In the genomic region with DNA sequence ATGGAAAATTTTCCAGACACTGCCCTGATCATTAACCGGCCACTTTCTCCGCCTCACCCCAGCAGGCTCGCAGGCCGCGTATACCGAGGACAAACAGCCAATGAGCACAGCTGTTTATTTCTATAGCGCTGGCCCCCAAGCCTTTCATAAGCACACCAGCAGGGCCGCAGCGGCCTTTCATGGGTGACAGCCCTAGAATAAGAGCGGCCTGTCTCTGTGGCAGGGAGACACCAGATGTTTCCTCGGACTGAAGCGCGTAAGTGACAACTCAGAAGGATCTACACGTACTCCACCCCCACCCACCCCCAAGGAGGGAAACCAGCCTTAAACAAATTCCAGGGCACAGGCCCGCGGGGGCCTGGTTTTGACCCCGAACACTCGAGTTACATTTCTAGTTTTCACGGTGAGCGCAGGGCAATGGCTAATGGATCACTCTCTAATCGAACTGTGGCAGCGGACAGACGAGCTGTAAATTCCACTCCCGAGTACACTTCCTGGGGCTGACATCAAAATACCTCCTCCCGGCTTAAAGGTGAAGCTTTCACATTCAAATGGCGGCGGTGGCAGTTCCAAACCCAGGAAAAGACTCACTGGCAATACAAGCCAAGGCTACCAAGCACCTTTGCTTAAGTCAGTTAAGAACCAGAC, we compare ENCODE assay signal across 10 mouse cellular contexts. TPM values are rescaled to one million over a fixed set of nuclear protein-coding genes. Genes with fewer than 3 reads are reported as not detected.
A peak's percentile ranks its signal among the peaks of the same experiment; 100 is the strongest.
DNase-seq lines count a peak whose midpoint lies in the region; ATAC-seq and TF ChIP-seq lines count a peak whose summit lies in the region.
"Had no signal": no experiment of that assay in that cellular context is flagged by ENCODE, and none has a peak within 500 bp of the region (broad histone marks: within the 10 kb centered on the region; RNA-seq: fewer than 3 reads in every experiment).

No protein-coding gene starts in this region.

- H3K9ac ChIP-seq in heart, embryonic 11.5 days (ENCODE audit: low read depth, low read length), result peak overlapping the region; percentile 46; the same call in 1 of the 2 replicates
- peak overlapping the region; percentile 7; the same call in 1 of the 2 replicates for H3K9ac ChIP-seq in hindbrain, embryonic 14.5 days
- H3K9ac ChIP-seq in midbrain, embryonic 12.5 days (replicated peaks), result 0 out of 2 replicates have a peak overlapping the region, but pooled peaks have one; percentile 21
- H3K9ac ChIP-seq: liver, embryonic 15.5 days had no signal

- 0 out of 2 replicates have a peak, but pooled peaks cover 3% of the 10 kb centered on the region for H3K9me3 ChIP-seq in heart, embryonic 11.5 days (replicated peaks; ENCODE audit: control insufficient read depth, low read length)
- no peaks in the 10 kb centered on the region for H3K9me3 ChIP-seq in hindbrain, embryonic 14.5 days (ENCODE audit: control insufficient read depth, low read length)
- H3K9me3 ChIP-seq in midbrain, embryonic 12.5 days, result no peaks in the 10 kb centered on the region
- H3K9me3 ChIP-seq: liver, embryonic 15.5 days had no signal

- H3K27me3 ChIP-seq in heart, embryonic 11.5 days (ENCODE audit: control insufficient read depth, insufficient read depth, low read length), result no peaks in the 10 kb centered on the region
- H3K27me3 ChIP-seq in hindbrain, embryonic 14.5 days (ENCODE audit: control insufficient read depth, insufficient read depth, low read length), result no peaks in the 10 kb centered on the region
- H3K27me3 ChIP-seq in midbrain, embryonic 12.5 days, result 0 out of 2 replicates have a peak, but pooled peaks cover 3% of the 10 kb centered on the region
- H3K27me3 ChIP-seq: liver, embryonic 15.5 days had no signal

- intact Hi-C loops in gastrocnemius, postnatal 14 days (cut with DNase I; ENCODE audit: low total_unique reads), result loop anchor here (5.0 to 10.0 kb wide), 2 partner anchors 48 to 180 kb away; partner anchors contain the start of gene Atp9a

- no peaks in the 10 kb centered on the region for H3K36me3 ChIP-seq in heart, embryonic 11.5 days (ENCODE audit: control insufficient read depth, insufficient read depth, low read length)
- peaks cover 29% of the 10 kb centered on the region for H3K36me3 ChIP-seq in hindbrain, embryonic 14.5 days (replicated peaks; ENCODE audit: control insufficient read depth, insufficient read depth)
- H3K36me3 ChIP-seq in midbrain, embryonic 12.5 days, result peaks cover 35% of the 10 kb centered on the region
- H3K36me3 ChIP-seq: liver, embryonic 15.5 days had no signal

- TF ChIP-seq POLR2A in brain, embryonic 14.5 days (IDR thresholded peaks at IDR 0.05; ENCODE audit: borderline replicate concordance, extremely low read depth, insufficient read depth, insufficient read length, poor library complexity, severe bottlenecking), result no peak

- peak overlapping the region; percentile 60 for H3K4me2 ChIP-seq in heart, embryonic 11.5 days
- no peak overlapping the region; the same call in 1 of the 2 replicates for H3K4me2 ChIP-seq in hindbrain, embryonic 14.5 days (replicated peaks)
- peak overlapping the region; percentile 32 for H3K4me2 ChIP-seq in midbrain, embryonic 12.5 days (replicated peaks)
- H3K4me2 ChIP-seq: liver, embryonic 15.5 days had no signal

- TF ChIP-seq CTCF in brain, embryonic 14.5 days (IDR thresholded peaks at IDR 0.05; ENCODE audit: borderline replicate concordance, extremely low read depth, insufficient read depth, insufficient read length), result no peak

- H3K4me1 ChIP-seq in heart, embryonic 11.5 days (ENCODE audit: control insufficient read depth, insufficient read depth, low read length), result peaks cover 8% of the 10 kb centered on the region; the same call in 1 of the 2 replicates
- 0 out of 2 replicates have a peak, but pooled peaks cover 7% of the 10 kb centered on the region for H3K4me1 ChIP-seq in hindbrain, embryonic 14.5 days (replicated peaks; ENCODE audit: control insufficient read depth, insufficient read depth, low read length)
- peaks cover 17% of the 10 kb centered on the region for H3K4me1 ChIP-seq in midbrain, embryonic 12.5 days
- H3K4me1 ChIP-seq: liver, embryonic 15.5 days had no signal

- WGBS in heart, embryonic 11.5 days (ENCODE audit: insufficient replicate concordance), result 12% methylated on average over 27 of the region's 27 CpGs
- 4% methylated on average over 27 of the region's 27 CpGs for WGBS in hindbrain, embryonic 14.5 days
- WGBS in midbrain, embryonic 12.5 days, result 3% methylated on average over 27 of the region's 27 CpGs

- ATAC-seq in heart, embryonic 11.5 days (replicated peaks; ENCODE audit: insufficient number of reproducible peaks, low FRiP score, low TSS enrichment), result no peak
- peak; percentile 28; the same call in 1 of the 2 replicates for ATAC-seq in hindbrain, embryonic 14.5 days (ENCODE audit: low FRiP score)
- peak; percentile 71 for ATAC-seq in midbrain, embryonic 12.5 days (ENCODE audit: low FRiP score, low read depth)

- DNase-seq in heart, adult 8-10 months (ENCODE audit: low spot score), result no peak
- DNase-seq in brain, embryonic 14.5 days (ENCODE audit: low read depth), result peak; percentile 86
- DNase-seq in hindbrain, embryonic 14.5 days (ENCODE audit: low spot score), result no peak
- DNase-seq in layer of hippocampus, adult 8-10 months (ENCODE audit: low spot score in 2 of 2), result no peak
- no peak for DNase-seq in frontal cortex, postnatal 36 days (ENCODE audit: low spot score in 2 of 2)
- no peak for DNase-seq in gastrocnemius, postnatal 14 days
- DNase-seq: adrenal gland, postnatal 25 days had no signal

- H3K27ac ChIP-seq in heart, embryonic 11.5 days (ENCODE audit: low read depth, low read length), result no peak overlapping the region
- H3K27ac ChIP-seq in hindbrain, embryonic 14.5 days, result peak overlapping the region; percentile 44; the same call in 1 of the 2 replicates
- H3K27ac ChIP-seq in midbrain, embryonic 12.5 days (replicated peaks), result peak overlapping the region; percentile 79
- H3K27ac ChIP-seq: liver, embryonic 15.5 days had no signal

- H3K4me3 ChIP-seq in heart, embryonic 11.5 days (ENCODE audit: low read depth, low read length), result peak overlapping the region; percentile 19; the same call in 1 of the 2 replicates
- H3K4me3 ChIP-seq in hindbrain, embryonic 14.5 days (replicated peaks; ENCODE audit: low read length), result no peak overlapping the region
- no peak overlapping the region for H3K4me3 ChIP-seq in midbrain, embryonic 12.5 days
- H3K4me3 ChIP-seq: liver, embryonic 15.5 days had no signal

RNA-seq across cellular contexts. Expression of gene Atp9a, which starts 47.7 kb away (rescaled TPM):
- 7.5 and 9.4 TPM in 2 replicates for polyA plus RNA-seq in heart, embryonic 11.5 days (2014; fragmentation: Nextera tagmentation; extraction: Ambion mirVana)
- total RNA-seq in heart, adult 8-10 months (2022), result 10 to 100 TPM; 53.2 to 63.6 (median 56.8) TPM
- polyA plus RNA-seq in brain, embryonic 14.5 days (2012; rRNA removed), result 197 and 302 TPM in 2 replicates
- 77.1 and 82.0 TPM in 2 replicates for polyA plus RNA-seq in hindbrain, embryonic 14.5 days (2014; fragmentation: Nextera tagmentation; extraction: Ambion mirVana)
- 41.0 and 42.9 TPM in 2 replicates for polyA plus RNA-seq in midbrain, embryonic 12.5 days (2016; fragmentation: Nextera tagmentation; extraction: Ambion mirVana)
- total RNA-seq in layer of hippocampus, adult 8-10 months (2022), result 100 to 1,000 TPM; 325 to 344 (median 335) TPM
- 10 to 100 TPM; 14.9 to 16.9 TPM for total RNA-seq in gastrocnemius, postnatal 14 days (2021)
